Mouse (Mus musculus) yolk sac, embryonic 10.5 days (tissue): ENCODE results near the gene Akap9.
A peak's percentile ranks its signal among the peaks of the same experiment; 100 is the strongest.
"Not testable (repeated sequence)": the region's sequence is repeated elsewhere in the genome, so short reads cannot be mapped to it uniquely, and the experiment has no call there.

Experiments used
- DNase-seq: peaks from one replicate; pipeline ENCODE4 v3.0.0-alpha.2; 2017; ENCODE audit warnings: low spot score

Akap9 gene

GRCm38 (mm10) chr5:3927801-3928689 lies at the start of gene Akap9:
Akap9 (plus strand) TSS chr5:3928054.
- peak; percentile 83 for DNase-seq

GRCm38 (mm10) chr5:3886862-3887261 lies 41.0 kb upstream of the Akap9 start:
- DNase-seq: not testable (repeated sequence)

DNA sequence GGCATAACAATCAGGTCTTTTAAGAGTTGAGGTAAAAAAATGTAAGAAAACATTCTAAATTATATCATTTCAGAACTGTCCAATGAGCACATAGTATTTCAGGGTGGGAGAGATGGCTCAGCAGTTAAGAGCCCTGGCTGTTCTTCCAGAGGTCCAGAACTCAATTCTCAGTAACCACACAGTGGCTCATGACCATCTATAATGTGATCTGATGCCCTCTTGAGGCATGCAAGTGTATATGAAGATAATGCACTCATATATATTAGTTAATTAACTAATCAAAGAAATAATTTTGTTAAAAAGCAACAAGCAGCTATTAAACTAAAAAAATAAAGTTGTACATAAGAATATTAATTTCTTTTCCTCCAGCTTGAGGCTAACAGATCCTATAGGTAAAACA lies 38.7 kb upstream of the Akap9 start:
- no peak for DNase-seq

DNA sequence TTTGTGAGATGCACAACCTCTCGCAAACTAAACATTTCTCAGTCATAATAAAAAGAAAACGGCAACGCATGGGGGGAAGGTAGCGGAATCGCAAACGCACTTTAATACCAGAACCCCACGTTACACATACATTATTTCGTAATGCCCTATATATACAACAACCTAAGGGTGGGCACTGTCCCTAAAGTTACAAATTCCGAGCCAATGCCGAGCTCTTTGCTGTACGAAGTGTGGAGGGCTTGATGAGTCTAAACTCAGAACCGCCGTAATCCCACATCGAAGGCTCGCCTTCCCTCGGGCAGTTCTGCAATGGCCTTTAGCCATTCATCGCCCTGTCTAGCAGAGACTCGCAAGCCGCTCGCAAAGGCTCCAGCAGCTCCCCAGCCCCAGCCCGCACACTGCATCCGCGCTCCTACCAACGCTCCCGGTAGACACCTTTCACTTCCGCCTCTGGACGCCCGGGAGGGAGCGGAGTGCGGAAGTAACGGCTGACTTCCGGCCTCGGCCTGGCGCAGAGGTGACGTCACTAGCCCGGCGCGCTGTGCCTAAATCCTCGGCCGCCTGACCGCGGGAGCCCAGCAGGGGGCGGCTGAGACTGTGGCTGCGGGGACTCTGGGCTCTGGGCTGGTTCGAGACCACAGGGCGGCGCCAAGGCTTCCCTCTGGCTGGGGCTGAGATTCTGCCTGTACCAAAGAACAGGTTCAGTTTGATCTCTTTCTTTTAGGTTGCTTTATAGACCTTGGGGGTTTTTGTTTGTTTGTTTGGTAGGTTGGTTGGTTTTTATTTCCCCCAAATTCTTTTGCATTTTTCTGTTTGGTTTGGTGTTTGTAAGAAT lies 34.2 kb upstream of the Akap9 start, which contains the start of gene Mterf1a:
Gene Mterf1a (minus strand): TSS at position 475 of the 835 bp plus-strand sequence.
- DNase-seq: not testable (repeated sequence)

DNA sequence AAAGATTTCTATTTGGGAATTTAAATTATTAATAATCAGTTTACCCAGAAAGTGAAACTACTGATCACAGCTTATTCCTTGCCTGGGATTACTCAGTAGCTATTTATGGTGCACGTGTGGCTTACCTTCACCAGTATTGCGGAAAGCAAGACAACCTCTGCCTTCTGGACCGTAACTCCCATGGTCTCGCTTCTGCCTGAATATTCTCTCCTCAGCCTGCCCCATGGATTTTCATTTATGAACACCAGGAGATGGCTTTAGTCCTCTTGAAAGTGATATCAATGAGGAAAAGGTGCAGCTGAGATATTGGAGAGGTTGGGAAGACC lies 33.6 kb upstream of the Akap9 start:
- not testable (repeated sequence) for DNase-seq

DNA sequence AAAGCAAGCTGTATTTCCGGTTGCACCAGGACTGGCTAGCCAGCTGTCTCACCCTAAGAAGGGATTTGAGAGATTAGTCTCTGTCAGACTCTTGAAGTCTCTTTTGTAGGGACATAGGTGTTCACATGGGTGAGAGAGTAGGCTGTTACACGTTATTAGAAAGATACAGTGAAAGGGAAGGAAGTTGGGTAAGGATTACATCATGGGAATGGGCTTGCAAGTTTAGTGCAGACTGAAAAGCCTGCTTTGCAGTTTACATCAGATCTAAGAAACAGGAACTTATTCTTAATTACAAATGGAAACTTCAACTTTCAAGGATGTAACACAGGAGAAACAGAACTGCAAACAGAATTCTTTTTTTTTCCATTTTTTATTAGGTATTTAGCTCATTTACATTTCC lies 22.4 kb upstream of the Akap9 start:
- DNase-seq: no peak

- DNase-seq: no peak
These were observed 5.5 kb upstream of the Akap9 start for GRCm38 (mm10) chr5:3922350-3922749.

GRCm38 (mm10) chr5:3926666-3927065 lies 1.2 kb upstream of the Akap9 start:
- DNase-seq: no peak

DNA sequence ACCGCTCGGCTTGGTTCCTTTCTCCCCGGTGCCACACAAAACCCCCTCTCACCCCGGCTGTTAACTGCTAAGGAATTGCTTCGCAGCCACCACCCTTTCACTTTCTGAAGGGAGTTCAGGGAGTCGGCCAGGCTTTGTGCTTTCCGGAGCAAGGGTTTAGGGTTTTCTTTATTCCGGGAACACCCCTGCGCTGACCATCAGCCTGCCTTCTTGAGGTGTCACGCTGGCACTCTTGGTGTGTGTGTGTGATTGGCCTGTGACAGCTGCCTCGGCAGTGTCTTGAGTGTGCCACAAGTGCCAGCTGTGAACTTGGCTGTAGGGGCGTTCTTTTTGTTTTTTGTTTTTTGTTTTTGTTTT lies 814 bp downstream of the Akap9 start:
- no peak for DNase-seq

DNA sequence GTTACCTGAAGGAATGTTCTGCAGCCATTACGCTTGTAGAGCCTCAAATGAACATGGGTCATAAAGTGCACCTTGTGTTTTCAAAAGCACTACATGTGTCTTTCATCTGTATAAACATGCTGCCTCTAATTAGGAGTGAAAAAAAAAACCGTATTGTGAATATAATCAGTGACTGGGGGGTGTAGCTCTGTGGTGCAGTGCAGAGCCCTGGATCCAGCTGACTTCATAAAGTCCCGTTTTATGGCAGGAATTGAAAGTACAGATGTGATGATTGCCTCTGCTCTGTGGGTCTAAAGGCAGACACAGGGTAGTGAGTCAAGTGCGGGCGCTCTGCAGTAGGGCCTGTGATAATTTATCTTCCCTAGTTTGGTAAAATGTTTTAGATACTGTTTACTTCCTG lies 2.9 kb downstream of the Akap9 start:
- no peak for DNase-seq

GRCm38 (mm10) chr5:3931636-3932035 lies 3.8 kb downstream of the Akap9 start:
- no peak for DNase-seq

DNA sequence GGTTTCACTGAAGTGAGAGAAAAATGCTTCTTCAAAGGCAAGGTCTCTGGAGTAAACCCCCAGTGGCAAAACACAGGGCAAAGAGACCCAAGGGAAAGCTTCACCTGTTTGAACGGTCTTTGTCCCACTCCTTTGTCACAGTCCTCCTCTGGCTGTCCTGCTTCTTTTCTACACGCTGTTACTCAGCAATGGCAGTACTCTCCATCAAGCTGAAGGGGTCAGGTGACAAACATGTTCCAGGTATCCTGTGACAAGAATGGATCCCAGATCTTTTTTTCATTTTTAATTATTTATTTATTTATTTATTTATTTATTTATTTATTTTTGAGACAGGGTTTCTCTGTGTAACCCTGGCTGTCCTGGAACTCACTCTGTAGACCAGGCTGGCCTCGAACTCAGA lies 5.7 kb downstream of the Akap9 start:
- DNase-seq: no peak

- DNase-seq: no peak
These were observed 7.4 kb downstream of the Akap9 start for GRCm38 (mm10) chr5:3935266-3935665.

- no peak for DNase-seq
These were observed 8.1 kb downstream of the Akap9 start for GRCm38 (mm10) chr5:3935778-3936554.

DNA sequence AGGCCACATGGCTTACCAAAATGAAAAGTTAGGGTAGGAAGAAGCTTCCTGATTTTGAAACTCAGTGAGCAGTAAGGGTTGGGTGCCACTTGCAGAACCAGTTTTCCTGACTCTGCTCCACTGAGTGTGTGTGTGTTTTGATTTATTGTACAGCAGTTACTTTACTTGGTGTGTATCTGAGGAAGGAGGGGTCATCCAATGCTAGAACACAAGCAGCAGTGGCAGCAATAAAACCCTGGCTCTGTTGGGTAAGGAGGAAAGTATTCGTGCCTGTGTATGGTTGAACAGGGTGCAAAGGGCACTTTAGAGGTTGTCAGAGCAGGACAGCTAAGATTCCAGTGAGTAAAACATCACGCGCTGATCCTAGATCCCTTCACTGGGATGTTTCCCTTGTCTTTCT lies 11.1 kb downstream of the Akap9 start:
- DNase-seq: peak; percentile 52

DNA sequence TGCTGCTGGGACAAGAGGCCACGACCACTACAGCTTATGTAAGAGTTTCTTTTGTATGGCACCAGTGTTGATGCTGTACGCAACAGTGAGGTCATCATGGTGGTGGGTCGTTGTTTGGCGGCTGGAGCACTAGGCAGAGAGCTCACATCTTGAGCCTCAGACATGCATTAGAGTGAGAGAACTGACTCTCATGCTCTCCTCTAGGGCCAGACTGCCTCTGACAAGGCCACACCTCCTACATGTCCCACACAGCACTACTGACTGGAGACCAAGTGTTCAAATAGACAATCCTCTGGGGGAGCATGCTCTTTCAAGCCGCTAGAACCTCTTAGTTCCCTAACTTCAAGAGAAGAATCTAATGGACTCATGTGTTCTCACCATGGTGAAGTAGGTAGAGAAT lies 11.5 kb downstream of the Akap9 start:
- DNase-seq: no peak

DNA sequence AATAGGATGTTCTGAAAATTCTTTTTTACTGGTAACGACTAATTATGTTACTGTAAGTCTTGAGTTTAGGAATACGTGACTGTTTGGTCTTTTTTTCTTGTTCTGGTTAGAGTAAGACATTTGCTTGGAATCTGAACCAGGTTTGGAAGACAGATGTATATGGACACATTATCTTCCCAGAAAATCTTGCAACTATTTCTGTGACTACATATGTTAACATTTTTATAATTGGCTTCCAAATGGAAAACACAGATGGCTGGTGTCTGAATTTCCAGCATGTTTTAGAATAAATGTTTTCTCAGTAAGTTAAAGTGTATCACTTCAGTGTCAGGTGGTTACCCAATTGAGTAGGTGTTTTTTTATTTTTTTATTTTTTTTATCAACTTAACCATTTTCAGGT lies 13.4 kb downstream of the Akap9 start:
- no peak for DNase-seq

DNA sequence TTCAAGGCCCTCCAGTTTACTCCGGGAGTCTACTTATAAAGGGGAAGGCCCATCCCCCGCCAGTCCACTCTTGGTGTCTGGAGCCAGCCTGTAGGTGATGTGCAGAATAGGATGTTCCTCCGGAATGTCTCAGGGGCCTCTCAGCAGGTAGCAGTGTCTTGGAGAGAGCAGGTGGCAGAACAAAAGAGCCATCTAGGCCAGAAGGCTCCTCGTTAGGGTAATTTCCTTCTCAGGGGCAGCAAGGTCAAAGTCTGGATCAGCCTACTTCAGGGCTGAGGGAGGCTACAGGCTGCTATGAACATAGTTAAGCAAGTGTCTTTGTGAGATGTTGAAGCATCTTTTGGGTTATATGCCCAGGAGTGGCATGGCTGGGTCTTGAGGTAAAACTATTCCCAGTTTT lies 15.3 kb downstream of the Akap9 start:
- DNase-seq: not testable (repeated sequence)

- DNase-seq: no peak
These were observed 24.6 kb downstream of the Akap9 start for GRCm38 (mm10) chr5:3952498-3952897.

- DNase-seq: no peak
These were observed 26.7 kb downstream of the Akap9 start for GRCm38 (mm10) chr5:3954541-3954940.

DNA sequence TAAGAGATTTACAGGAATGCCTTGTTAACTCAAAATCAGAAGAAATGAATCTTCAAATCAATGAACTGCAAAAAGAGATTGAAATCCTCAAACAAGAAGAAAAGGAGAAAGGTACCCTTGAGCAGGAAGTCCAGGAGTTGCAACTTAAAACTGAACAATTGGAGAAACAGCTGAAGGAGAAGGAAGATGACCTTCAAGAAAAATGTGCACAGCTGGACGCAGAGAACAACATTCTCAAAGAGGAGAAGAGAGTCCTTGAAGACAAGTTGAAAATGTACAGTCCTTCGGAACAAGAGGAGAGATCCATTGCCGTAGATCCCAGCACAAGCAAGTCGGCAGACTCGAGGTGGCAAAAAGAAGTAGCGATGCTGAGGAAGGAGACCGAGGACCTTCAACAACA lies 33.4 kb downstream of the Akap9 start:
- no peak for DNase-seq

DNA sequence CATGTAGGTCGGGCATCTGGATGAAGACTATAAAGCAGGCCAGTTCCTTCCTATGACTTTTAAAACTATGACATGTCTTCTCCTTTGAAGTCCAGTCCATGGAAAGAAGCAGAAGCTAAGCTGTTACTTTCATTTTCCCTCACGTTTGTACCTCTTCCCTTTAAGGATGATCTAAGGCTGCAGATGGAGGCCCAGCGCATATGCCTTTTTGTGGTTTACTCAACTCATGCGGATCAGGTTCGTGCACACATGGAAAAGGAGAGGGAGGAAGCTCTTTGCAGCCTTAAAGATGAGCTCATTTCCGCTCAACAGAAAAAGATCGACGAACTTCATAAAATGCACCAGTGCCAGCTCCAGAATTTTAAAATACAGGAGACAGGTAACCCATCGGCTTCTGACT lies 40.6 kb downstream of the Akap9 start:
- DNase-seq: no peak
